Mouse (Mus musculus) liver, embryonic 15.5 days (tissue): ENCODE measurements around the gene Cep57l1. TPM values are rescaled to one million over a fixed set of nuclear protein-coding genes. Genes with fewer than 3 reads are reported as not detected.

Experiments used
- ATAC-seq: fragments of 200-750 bp; cut with Nextera tagmentation; 2 replicates; pipeline ENCODE4 v1.8.0; 2017; ENCODE audit warnings: moderate number of reproducible peaks, mild to moderate bottlenecking, moderate library complexity; ENCODE audit not compliant: insufficient read depth
- H3K27ac ChIP-seq: fragments of 300-500 bp; sonication (generic); replicated peaks from 2 replicates; pipeline ENCODE4 v1.5.1; 2015; ENCODE audit warnings: mild to moderate bottlenecking, inconsistent platforms
- H3K27me3 ChIP-seq: fragments of 300-500 bp; sonication (generic); 2 replicates; pipeline ENCODE4 v1.6.1; 2015; ENCODE audit warnings: mild to moderate bottlenecking, inconsistent platforms
- H3K36me3 ChIP-seq: fragments of 300-500 bp; sonication (generic); replicated peaks from 2 replicates; pipeline ENCODE4 v1.6.1; 2015; ENCODE audit warnings: moderate library complexity, mild to moderate bottlenecking, inconsistent platforms
- H3K4me1 ChIP-seq: fragments of 300-500 bp; sonication (generic); replicated peaks from 2 replicates; pipeline ENCODE4 v1.6.1; 2015; ENCODE audit warnings: inconsistent platforms
- H3K4me2 ChIP-seq: fragments of 300-500 bp; sonication (generic); 2 replicates; pipeline ENCODE4 v1.6.1; 2015; ENCODE audit warnings: moderate library complexity, mild to moderate bottlenecking, inconsistent platforms
- H3K4me3 ChIP-seq: fragments of 300-500 bp; sonication (generic); replicated peaks from 2 replicates; pipeline ENCODE4 v1.5.1; 2015; ENCODE audit warnings: mild to moderate bottlenecking, inconsistent platforms
- H3K9ac ChIP-seq: fragments of 300-500 bp; sonication (generic); 2 replicates; pipeline ENCODE4 v1.6.1; 2015; ENCODE audit warnings: moderate library complexity, mild to moderate bottlenecking, inconsistent platforms
- H3K9me3 ChIP-seq: fragments of 300-500 bp; sonication (generic); replicated peaks from 2 replicates; pipeline ENCODE4 v1.6.1; 2016; ENCODE audit warnings: inconsistent platforms
- WGBS: fragments of 180-500 bp; shearing (Covaris S2); methylation state at CpG from one replicate; pipeline ENCODE4 v1.1.7; 2015; ENCODE audit warnings: mixed read lengths; ENCODE audit not compliant: insufficient replicate concordance; 5-methylcytosine and 5-hydroxymethylcytosine counted together
- polyA plus RNA-seq: library from polyadenylated mRNA; unstranded; fragments of >200 nt; fragmentation: Nextera tagmentation; extraction: Ambion mirVana; gene quantifications from 2 replicates; pipeline ENCODE4 v1.2.1, GENCODE M21; 2015

The Cep57l1 gene
- polyA plus RNA-seq, 1 experiment from 2014 or later, result 13.3 TPM

- WGBS, result 85% methylated on average over 16 of the region's 16 CpGs
- no peaks in the 10 kb centered on the region for H3K9me3 ChIP-seq
These were observed 72.4 kb downstream of the Cep57l1 start for GRCm38 (mm10) chr10:41737245-41737644.

GRCm38 (mm10) chr10:41735398-41735797 is 74.3 kb downstream of the Cep57l1 start:
- H3K4me3 ChIP-seq, result no peak overlapping the region
- no peaks in the 10 kb centered on the region for H3K9me3 ChIP-seq
- H3K27ac ChIP-seq, result no peak overlapping the region
- no peak overlapping the region for H3K4me2 ChIP-seq
- peaks cover 13% of the 10 kb centered on the region for H3K36me3 ChIP-seq
- H3K9ac ChIP-seq, result no peak overlapping the region
- WGBS, result 72% methylated on average over 6 of the region's 6 CpGs
- ATAC-seq, result no peak
- no peaks in the 10 kb centered on the region for H3K27me3 ChIP-seq
- no peaks in the 10 kb centered on the region for H3K4me1 ChIP-seq

More at GRCm38 (mm10) chr10:41737245-41737644, 72.4 kb downstream of the Cep57l1 start:
- no peak overlapping the region for H3K27ac ChIP-seq
- no peak overlapping the region for H3K4me2 ChIP-seq
- no peak for ATAC-seq
- H3K4me3 ChIP-seq, result no peak overlapping the region
- H3K4me1 ChIP-seq, result no peaks in the 10 kb centered on the region
- H3K27me3 ChIP-seq, result no peaks in the 10 kb centered on the region
- peaks cover 12% of the 10 kb centered on the region for H3K36me3 ChIP-seq
- H3K9ac ChIP-seq, result no peak overlapping the region

GRCm38 (mm10) chr10:41733214-41733613 is 76.5 kb downstream of the Cep57l1 start:
- Histone ChIP-seq H3K4me2 (no peak overlapping the region), H3K4me1 (no peaks in the 10 kb centered on the region), H3K9ac (no peak overlapping the region), H3K9me3 (no peaks in the 10 kb centered on the region), H3K27ac (no peak overlapping the region), H3K27me3 (no peaks in the 10 kb centered on the region), H3K4me3 (no peak overlapping the region), H3K36me3 (peaks cover 24% of the 10 kb centered on the region)
- ATAC-seq, result no peak
- 85% methylated on average over 3 of the region's 3 CpGs for WGBS

GRCm38 (mm10) chr10:41731932-41732331 is 77.7 kb downstream of the Cep57l1 start:
- no peak for ATAC-seq
- Histone ChIP-seq H3K36me3 (peaks cover 27% of the 10 kb centered on the region), H3K27me3 (no peaks in the 10 kb centered on the region), H3K4me2 (no peak overlapping the region), H3K27ac (no peak overlapping the region), H3K9ac (no peak overlapping the region), H3K4me3 (no peak overlapping the region), H3K4me1 (no peaks in the 10 kb centered on the region), H3K9me3 (no peaks in the 10 kb centered on the region)
- 78% methylated on average over 4 of the region's 4 CpGs for WGBS

- Histone ChIP-seq H3K9me3 (no peaks in the 10 kb centered on the region), H3K4me2 (no peak overlapping the region), H3K27ac (no peak overlapping the region), H3K4me3 (no peak overlapping the region), H3K9ac (no peak overlapping the region), H3K4me1 (no peaks in the 10 kb centered on the region), H3K36me3 (peaks cover 28% of the 10 kb centered on the region), H3K27me3 (no peaks in the 10 kb centered on the region)
- no peak for ATAC-seq
- WGBS, result 84% methylated on average over 10 of the region's 10 CpGs
These were observed 78.9 kb downstream of the Cep57l1 start for GRCm38 (mm10) chr10:41730746-41731145.

- ATAC-seq, result no peak
- Histone ChIP-seq H3K4me1 (no peaks in the 10 kb centered on the region), H3K4me2 (no peak overlapping the region), H3K27ac (no peak overlapping the region), H3K4me3 (no peak overlapping the region), H3K36me3 (peaks cover 28% of the 10 kb centered on the region), H3K27me3 (no peaks in the 10 kb centered on the region), H3K9ac (no peak overlapping the region), H3K9me3 (no peaks in the 10 kb centered on the region)
- 77% methylated on average over 9 of the region's 9 CpGs for WGBS
These were observed 83.5 kb downstream of the Cep57l1 start for GRCm38 (mm10) chr10:41726215-41726614.

GRCm38 (mm10) chr10:41719587-41719986 is 90.1 kb downstream of the Cep57l1 start:
- H3K9ac ChIP-seq, result no peak overlapping the region
- H3K4me1 ChIP-seq, result no peaks in the 10 kb centered on the region
- no peak overlapping the region for H3K27ac ChIP-seq
- H3K4me3 ChIP-seq, result no peak overlapping the region
- no peak for ATAC-seq
- peaks cover 3% of the 10 kb centered on the region; the same call in 1 of the 2 replicates for H3K36me3 ChIP-seq
- no peak overlapping the region for H3K4me2 ChIP-seq
- H3K9me3 ChIP-seq, result no peaks in the 10 kb centered on the region
- 84% methylated on average over 9 of the region's 9 CpGs for WGBS
- H3K27me3 ChIP-seq, result no peaks in the 10 kb centered on the region

GRCm38 (mm10) chr10:41716029-41716897 is 93.4 kb downstream of the Cep57l1 start, which contains the start of gene Ccdc162:
TSS of gene Ccdc162 (minus strand) at chr10:41716634.
- H3K27me3 ChIP-seq, result no peaks in the 10 kb centered on the region
- no peak for ATAC-seq
- no peaks in the 10 kb centered on the region for H3K4me1 ChIP-seq
- no peak within 1 kb of the TSS for H3K27ac ChIP-seq
- WGBS, result 65% methylated on average over 15 of the region's 15 CpGs
- H3K4me2 ChIP-seq, result no peak within 1 kb of the TSS
- no peak within 1 kb of the TSS for H3K4me3 ChIP-seq
- peaks cover 3% of the 10 kb centered on the region; the same call in 1 of the 2 replicates for H3K36me3 ChIP-seq
- no peak within 1 kb of the TSS for H3K9ac ChIP-seq
- H3K9me3 ChIP-seq, result no peaks in the 10 kb centered on the region

GRCm38 (mm10) chr10:41715557-41715956 is 94.1 kb downstream of the Cep57l1 start:
- peaks cover 3% of the 10 kb centered on the region; the same call in 1 of the 2 replicates for H3K36me3 ChIP-seq
- no peaks in the 10 kb centered on the region for H3K27me3 ChIP-seq
- WGBS, result 83% methylated on average over 14 of the region's 14 CpGs
- no peak overlapping the region for H3K9ac ChIP-seq
- H3K9me3 ChIP-seq, result no peaks in the 10 kb centered on the region
- H3K4me1 ChIP-seq, result no peaks in the 10 kb centered on the region
- H3K4me2 ChIP-seq, result no peak overlapping the region
- H3K27ac ChIP-seq, result no peak overlapping the region
- no peak overlapping the region for H3K4me3 ChIP-seq
- ATAC-seq, result no peak

GRCm38 (mm10) chr10:41711467-41711866 is 98.2 kb downstream of the Cep57l1 start:
- Histone ChIP-seq H3K4me2 (no peak overlapping the region), H3K27ac (no peak overlapping the region), H3K9me3 (no peaks in the 10 kb centered on the region), H3K9ac (no peak overlapping the region), H3K4me3 (no peak overlapping the region), H3K4me1 (no peaks in the 10 kb centered on the region), H3K27me3 (no peaks in the 10 kb centered on the region), H3K36me3 (no peaks in the 10 kb centered on the region)
- ATAC-seq, result no peak
- 43% methylated on average over 7 of the region's 7 CpGs for WGBS

GRCm38 (mm10) chr10:41710773-41711172 is 98.9 kb downstream of the Cep57l1 start:
- Histone ChIP-seq H3K36me3 (no peaks in the 10 kb centered on the region), H3K9me3 (no peaks in the 10 kb centered on the region), H3K4me2 (no peak overlapping the region), H3K4me3 (no peak overlapping the region), H3K9ac (no peak overlapping the region), H3K27ac (no peak overlapping the region), H3K27me3 (no peaks in the 10 kb centered on the region), H3K4me1 (no peaks in the 10 kb centered on the region)
- 80% methylated on average over 8 of the region's 8 CpGs for WGBS
- no peak for ATAC-seq
